Mouse (Mus musculus): ENCODE results near the gene Btbd35f27.
"Not testable (repeated sequence)": the region's sequence is repeated elsewhere in the genome, so short reads cannot be mapped to it uniquely, and the experiment has no call there.

Btbd35f27 gene

DNA sequence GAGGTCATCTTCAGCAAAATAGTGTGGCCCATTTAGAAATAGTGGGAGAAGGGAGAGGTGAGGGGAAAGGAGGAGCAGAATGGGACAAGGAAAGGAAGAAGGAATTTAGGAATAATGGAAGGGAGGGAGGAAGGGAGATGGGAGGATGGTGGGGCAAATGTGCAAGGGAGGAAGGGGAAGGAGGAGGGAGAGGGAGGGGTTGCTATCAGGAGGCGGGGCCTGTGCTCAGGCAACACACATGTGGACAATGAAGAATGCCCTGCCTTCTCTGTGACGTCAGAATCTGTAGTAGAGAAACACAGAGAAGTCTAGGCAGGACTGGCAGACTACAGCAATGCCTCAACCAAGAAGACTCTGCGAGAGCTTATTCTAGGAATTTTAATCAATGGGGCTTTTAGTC is at the start of gene Btbd35f27:
Btbd35f27 (plus strand) TSS at position 301 of the 400 bp plus-strand sequence.
- in situ Hi-C loops (cut with MboI, MseI): not testable (repeated sequence)

Measured in regulatory T cell (primary cell).